Mouse (Mus musculus): ENCODE results near the gene Chmp1a. TPM values are rescaled to one million over a fixed set of nuclear protein-coding genes. Genes with fewer than 3 reads are reported as not detected.

Chmp1a gene
- total and polyA plus RNA-seq, 3 experiments = 67.5 to 83.2 (median 69.5) TPM

DNA sequence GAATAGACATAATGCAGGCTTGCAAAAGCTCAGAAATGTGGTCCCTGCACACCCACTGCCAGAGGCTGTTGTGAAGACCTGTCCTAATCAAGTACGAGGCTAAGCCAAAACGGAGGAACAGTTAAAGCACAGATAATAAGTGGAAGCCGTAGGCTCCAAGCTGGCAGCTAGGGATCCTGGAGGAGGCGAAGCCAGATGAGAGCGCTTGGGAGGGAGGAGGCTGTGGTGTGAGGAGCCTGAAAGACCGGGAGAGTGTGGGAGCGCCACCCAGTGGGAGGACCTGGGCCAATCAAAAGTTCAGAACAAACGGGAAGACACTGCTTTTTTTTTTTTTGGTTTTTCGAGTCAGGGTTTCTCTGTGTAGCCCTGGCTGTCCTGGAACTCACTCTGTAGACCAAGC, 21.9 kb downstream of the Chmp1a start (continued):
- peak; percentile 45 for TF ChIP-seq RAD21 (IDR thresholded peaks at IDR 0.05; ENCODE audit: low read depth, low read length)

DNA sequence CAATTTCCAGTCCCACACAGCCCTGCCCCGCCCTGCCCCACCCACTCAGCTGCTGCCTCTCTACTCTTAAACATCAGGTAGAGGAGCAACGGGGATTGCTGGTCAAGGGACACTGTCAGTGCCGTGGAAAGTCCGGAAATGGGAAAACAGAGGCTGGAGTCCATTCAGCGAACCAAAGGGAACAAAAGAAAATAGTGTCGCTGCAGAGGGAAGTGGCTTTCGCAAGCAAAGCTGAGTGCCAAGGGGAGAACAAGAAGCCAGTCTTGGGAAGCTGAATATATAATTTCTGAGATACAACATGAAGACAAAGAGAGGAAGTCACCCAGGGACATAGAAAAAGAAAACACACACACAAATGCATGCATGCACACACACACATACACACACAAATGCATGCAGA, 23.7 kb downstream of the Chmp1a start:
- in situ Hi-C loops (cut with MboI; ENCODE audit: low pct_ligation_motif_present, low pct_unique_long_range_greater_than_20kb, low sequenced_read_pairs) = loop anchor here (5.0 kb wide), 1 partner anchor 77 kb away; no protein-coding TSS in a partner anchor

GRCm38 (mm10) chr8:123188006-123188405, 24.6 kb downstream of the Chmp1a start:
- dilution Hi-C loops (cut with MboI; ENCODE audit: extremely low pct_ligation_motif_present, extremely low pct_unique_long_range_greater_than_20kb, low sequenced_read_pairs) = no loop called here
- Histone ChIP-seq H3K79me2 (replicated peaks; ENCODE audit: control insufficient read depth, extremely low read depth, insufficient read depth, poor library complexity, severe bottlenecking) (no peaks in the 10 kb centered on the region), H3K27ac (ENCODE audit: insufficient read depth, low read depth) (no peak overlapping the region), H3K4me3 (replicated peaks in 1 of 3; ENCODE audit: low read depth in 2 of 3, low read length in 2 of 3, poor library complexity in 1 of 3) (no peak overlapping the region), H3K27me3 (replicated peaks) (peaks cover 55% of the 10 kb centered on the region), H3K36me3 (replicated peaks in 1 of 2; ENCODE audit: control insufficient read depth in 1 of 2, insufficient read depth in 1 of 2, low read length in 1 of 2) (no peaks in the 10 kb centered on the region), H3K9me3 (replicated peaks; ENCODE audit: low read length) (peaks cover 2% of the 10 kb centered on the region), H3K4me2 (ENCODE audit: insufficient read depth, low read depth, poor library complexity, severe bottlenecking) (no peak overlapping the region), H3K9ac (ENCODE audit: insufficient read depth, low read depth) (no peak overlapping the region), H3K4me1 (ENCODE audit: control insufficient read depth in 1 of 2, insufficient read depth in 2 of 2) (peaks cover 0 to 3% of the 10 kb centered on the region in 2 experiments; a peak in 2 of 4 replicates)
- no peak for DNase-seq (ENCODE audit: extremely low read depth)
- in situ Hi-C loops (cut with MboI; ENCODE audit: low pct_ligation_motif_present, low pct_unique_long_range_greater_than_20kb, low sequenced_read_pairs) = loop anchor here (5.0 kb wide), 1 partner anchor 76 kb away; no protein-coding TSS in a partner anchor
- TF ChIP-seq ETS1 (conservative IDR thresholded peaks at IDR 0.05; ENCODE audit: low read depth, low read length) (no peak), MYC (IDR thresholded peaks at IDR 0.05; ENCODE audit: low read depth, low read length) (no peak), MAFK (IDR thresholded peaks at IDR 0.05; ENCODE audit: insufficient replicate concordance, low read length) (no peak), CTCF (conservative IDR thresholded peaks at IDR 0.05 in 1 of 2, IDR thresholded peaks at IDR 0.05 in 1 of 2; ENCODE audit: low read depth in 2 of 2, low read length in 2 of 2) (no peak), KAT2A (IDR thresholded peaks at IDR 0.05; ENCODE audit: insufficient replicate concordance, low read length) (no peak)

More for the DNA sequence above, 23.7 kb downstream of the Chmp1a start:
- Histone ChIP-seq H3K9me3 (replicated peaks; ENCODE audit: low read length) (peaks cover 2% of the 10 kb centered on the region), H3K4me2 (ENCODE audit: insufficient read depth, low read depth, poor library complexity, severe bottlenecking) (no peak overlapping the region), H3K27me3 (replicated peaks) (peaks cover 54% of the 10 kb centered on the region), H3K4me3 (replicated peaks in 1 of 3; ENCODE audit: low read depth in 2 of 3, low read length in 2 of 3, poor library complexity in 1 of 3) (no peak overlapping the region), H3K36me3 (replicated peaks in 1 of 2; ENCODE audit: control insufficient read depth in 1 of 2, insufficient read depth in 1 of 2, low read length in 1 of 2) (no peaks in the 10 kb centered on the region), H3K9ac (ENCODE audit: insufficient read depth, low read depth) (no peak overlapping the region), H3K79me2 (replicated peaks; ENCODE audit: control insufficient read depth, extremely low read depth, insufficient read depth, poor library complexity, severe bottlenecking) (no peaks in the 10 kb centered on the region), H3K27ac (ENCODE audit: insufficient read depth, low read depth) (no peak overlapping the region), H3K4me1 (ENCODE audit: control insufficient read depth in 1 of 2, insufficient read depth in 2 of 2) (peaks cover 0 to 3% of the 10 kb centered on the region in 2 experiments; a peak in 2 of 4 replicates)
- no peak for DNase-seq (ENCODE audit: extremely low read depth)
- TF ChIP-seq CTCF (conservative IDR thresholded peaks at IDR 0.05 in 1 of 2, IDR thresholded peaks at IDR 0.05 in 1 of 2; ENCODE audit: low read depth in 2 of 2, low read length in 2 of 2) (no peak), ZC3H11A (IDR thresholded peaks at IDR 0.05; ENCODE audit: low read depth, low read length) (no peak), UBTF (IDR thresholded peaks at IDR 0.05; ENCODE audit: low read depth, low read length) (no peak), MEF2A (IDR thresholded peaks at IDR 0.05; ENCODE audit: borderline replicate concordance, low read depth, low read length) (no peak), ETS1 (conservative IDR thresholded peaks at IDR 0.05; ENCODE audit: low read depth, low read length) (no peak), USF2 (conservative IDR thresholded peaks at IDR 0.05; ENCODE audit: low read depth, low read length) (no peak), MYC (IDR thresholded peaks at IDR 0.05; ENCODE audit: low read depth, low read length) (no peak), SMC3 (IDR thresholded peaks at IDR 0.05; ENCODE audit: low read depth, low read length) (no peak), NELFE (IDR thresholded peaks at IDR 0.05; ENCODE audit: low read depth, low read length) (no peak), ZKSCAN1 (IDR thresholded peaks at IDR 0.05; ENCODE audit: borderline replicate concordance, low read depth, low read length) (no peak), SIN3A (IDR thresholded peaks at IDR 0.05; ENCODE audit: low read length) (no peak), POLR2AphosphoS2 (IDR thresholded peaks at IDR 0.05; ENCODE audit: low read depth, low read length) (no peak), ZMIZ1 (IDR thresholded peaks at IDR 0.05; ENCODE audit: low read depth, low read length) (no peak), GABPA (IDR thresholded peaks at IDR 0.05; ENCODE audit: insufficient replicate concordance, low read depth, low read length) (no peak), CHD1 (IDR thresholded peaks at IDR 0.05; ENCODE audit: low read depth, low read length) (no peak), HCFC1 (IDR thresholded peaks at IDR 0.05; ENCODE audit: low read depth, low read length) (no peak), ELF1 (IDR thresholded peaks at IDR 0.05; ENCODE audit: low read depth, low read length) (no peak), NRF1 (IDR thresholded peaks at IDR 0.05; ENCODE audit: low read depth, low read length) (no peak), BHLHE40 (IDR thresholded peaks at IDR 0.05; ENCODE audit: low read depth, low read length) (no peak)
- dilution Hi-C loops (cut with MboI; ENCODE audit: extremely low pct_ligation_motif_present, extremely low pct_unique_long_range_greater_than_20kb, low sequenced_read_pairs) = no loop called here
